Mouse (Mus musculus): ENCODE results near the gene Rab22a. TPM values are rescaled to one million over a fixed set of nuclear protein-coding genes. Genes with fewer than 3 reads are reported as not detected.

Rab22a gene
- polyA plus RNA-seq, 1 experiment from 2014 or later: 37.5 TPM

DNA sequence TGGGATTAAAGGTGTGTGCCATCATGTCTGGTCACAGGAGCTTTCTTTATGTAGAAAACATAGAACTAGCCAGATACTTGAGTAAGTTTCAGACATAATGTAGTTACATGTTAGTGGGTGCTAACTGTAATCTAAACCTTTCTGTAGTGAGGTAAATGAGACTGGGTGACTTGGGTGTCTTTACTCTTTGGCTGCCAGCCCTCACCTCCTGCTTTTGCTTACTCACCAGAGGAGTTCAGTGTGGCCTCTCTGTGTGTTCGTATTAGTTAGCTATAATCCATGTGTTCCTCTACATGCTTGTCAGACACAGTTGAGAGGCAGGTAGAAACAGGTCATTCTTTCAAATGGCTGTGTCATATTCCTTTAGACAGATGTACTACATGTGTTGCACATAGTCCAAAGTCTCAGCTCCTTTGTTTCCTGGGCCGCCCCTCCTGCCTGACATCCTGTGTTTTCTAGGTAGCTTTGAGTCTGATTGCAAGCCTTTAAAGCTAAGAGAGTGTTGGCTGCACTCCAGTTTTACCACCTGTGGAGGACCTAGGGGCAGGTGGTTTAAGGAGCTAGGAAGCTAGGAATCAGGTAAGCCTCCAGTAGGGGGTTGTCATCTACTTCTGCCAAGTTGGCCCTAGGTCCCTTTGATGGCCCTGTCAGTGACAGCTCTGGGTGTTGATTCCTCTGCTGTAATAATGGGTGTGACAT is 89.5 kb downstream of the Rab22a start:
- WGBS: 76% methylated on average over 2 of the region's 2 CpGs
- no peak overlapping the region for H3K9ac ChIP-seq
- no peak overlapping the region for H3K27ac ChIP-seq
- H3K36me3 ChIP-seq: no peaks in the 10 kb centered on the region
- H3K4me1 ChIP-seq: peaks cover 7% of the 10 kb centered on the region; the same call in 1 of the 2 replicates
- no peak overlapping the region for H3K4me2 ChIP-seq
- no peaks in the 10 kb centered on the region for H3K27me3 ChIP-seq
- no peak overlapping the region for H3K4me3 ChIP-seq
- peak; percentile 52; the same call in 1 of the 2 replicates for ATAC-seq (ENCODE audit: insufficient number of reproducible peaks, insufficient read depth, low FRiP score, low TSS enrichment, low read depth)
- no peaks in the 10 kb centered on the region for H3K9me3 ChIP-seq

DNA sequence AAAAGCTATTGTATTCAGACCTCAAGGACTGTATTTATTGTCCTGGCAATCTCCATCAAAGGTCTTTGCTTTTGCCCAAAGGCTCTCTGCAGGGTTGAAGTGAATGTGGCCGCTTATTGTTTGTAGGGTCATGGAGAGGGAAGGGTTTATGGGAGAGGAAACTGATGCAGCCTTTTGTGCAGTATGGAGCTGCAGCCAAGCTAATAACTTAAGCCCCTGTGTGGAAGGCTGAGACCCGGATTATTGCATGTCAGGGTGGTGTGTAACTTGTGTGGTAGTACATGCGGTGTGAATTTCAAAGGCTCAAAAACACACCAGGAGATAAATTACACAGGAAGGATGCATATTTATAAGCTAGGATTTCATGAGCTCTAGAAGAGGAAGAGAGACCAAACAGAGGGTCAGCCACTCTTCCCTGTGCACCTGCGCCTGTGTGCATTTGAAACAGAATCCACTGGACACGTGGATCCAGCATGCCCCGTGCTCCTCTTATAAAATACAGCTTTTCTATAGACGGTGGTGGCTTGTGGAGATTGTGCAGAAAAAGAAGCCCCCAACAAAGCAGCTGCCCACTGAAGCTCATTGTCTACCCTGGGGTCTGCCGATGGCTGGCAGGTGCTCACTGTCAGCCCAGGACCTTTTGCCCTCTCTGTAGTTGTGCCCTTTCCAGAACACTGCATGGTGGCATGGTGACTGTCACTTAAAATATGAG is 96.0 kb downstream of the Rab22a start:
- Histone ChIP-seq H3K9me3 (no peaks in the 10 kb centered on the region), H3K4me3 (no peak overlapping the region), H3K27me3 (no peaks in the 10 kb centered on the region), H3K9ac (no peak overlapping the region), H3K36me3 (peaks cover 5% of the 10 kb centered on the region), H3K27ac (no peak overlapping the region), H3K4me2 (no peak overlapping the region), H3K4me1 (0 out of 2 replicates have a peak, but pooled peaks cover 5% of the 10 kb centered on the region)
- 69% methylated on average over 8 of the region's 8 CpGs for WGBS
- ATAC-seq (ENCODE audit: insufficient number of reproducible peaks, insufficient read depth, low FRiP score, low TSS enrichment, low read depth): no peak

Small RNA genes lying within 50 kb of the gene (microRNA-seq; reads per million reads assigned to microRNA genes)
- gene Mir6340: not detected

Other genes starting within 250 kb of the Rab22a start
- not detected in 2 replicates for gene 1700021F07Rik, start 137.2 kb upstream of the Rab22a start, polyA plus RNA-seq (2015; fragmentation: Nextera tagmentation; extraction: Ambion mirVana)
- not detected in 2 replicates for gene Ankrd60, start 81.4 kb upstream of the Rab22a start, polyA plus RNA-seq (2015; fragmentation: Nextera tagmentation; extraction: Ambion mirVana)
- gene 1700010B08Rik, start 59.7 kb downstream of the Rab22a start, polyA plus RNA-seq (2015; fragmentation: Nextera tagmentation; extraction: Ambion mirVana): not detected in 2 replicates
- gene Vapb, start 77.8 kb downstream of the Rab22a start, polyA plus RNA-seq (2015; fragmentation: Nextera tagmentation; extraction: Ambion mirVana): 9.4 and 13.0 TPM in 2 replicates